Mouse (Mus musculus): ENCODE results near the gene Cirbp. TPM values are rescaled to one million over a fixed set of nuclear protein-coding genes. Genes with fewer than 3 reads are reported as not detected.

Cirbp gene
- polyA plus RNA-seq (2016; fragmentation: Nextera tagmentation; extraction: Ambion mirVana): 151 and 159 TPM in 2 replicates

DNA sequence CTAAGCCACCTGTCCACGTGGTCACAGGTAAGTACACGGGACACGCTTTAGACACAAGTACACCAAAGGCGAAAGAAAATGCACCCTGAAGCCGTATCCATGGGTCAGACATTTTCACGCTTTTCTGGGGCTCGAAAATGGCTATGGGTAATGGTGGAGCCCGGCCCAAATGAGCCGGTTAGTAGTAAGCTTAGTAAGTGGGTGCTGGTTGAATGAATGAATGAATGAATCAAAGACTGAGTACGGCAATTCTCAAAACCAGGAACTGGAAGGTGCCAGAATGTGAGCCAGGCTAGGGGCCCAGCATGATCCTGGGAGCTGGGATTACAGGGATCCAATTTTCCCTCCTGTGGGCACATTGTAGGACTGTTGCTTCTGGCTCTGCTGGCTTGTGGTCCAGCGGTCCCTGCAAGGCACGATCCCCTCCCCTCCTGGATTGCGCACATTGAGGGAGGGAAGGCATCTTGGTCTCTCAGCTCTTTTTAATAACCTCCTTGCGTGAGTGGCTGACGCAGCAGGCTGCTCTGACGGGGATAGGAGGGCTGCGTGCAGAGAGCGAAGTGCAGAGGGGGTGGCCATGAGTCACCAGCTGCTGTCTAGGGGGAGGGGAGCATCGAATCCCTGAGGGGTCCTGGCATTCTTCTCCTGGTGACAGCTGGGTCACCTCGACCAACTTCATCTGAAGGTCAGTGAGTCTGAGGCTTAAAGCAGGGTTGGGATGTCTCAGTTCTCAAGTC is at the start of gene Cirbp:
Gene Cirbp (plus strand): TSS at position 594 of the 737 bp plus-strand sequence.
- peak within 1 kb of the TSS; percentile 64 for H3K4me3 ChIP-seq
- H3K36me3 ChIP-seq: peaks cover 9% of the 10 kb centered on the region
- peak within 1 kb of the TSS; percentile 81 for H3K4me2 ChIP-seq (replicated peaks)
- H3K9ac ChIP-seq: peak within 1 kb of the TSS; percentile 42
- 16% methylated on average over 20 of the region's 20 CpGs for WGBS
- H3K27me3 ChIP-seq: no peaks in the 10 kb centered on the region
- peaks cover 58% of the 10 kb centered on the region for H3K4me1 ChIP-seq
- H3K27ac ChIP-seq: peak within 1 kb of the TSS; percentile 75
- no peaks in the 10 kb centered on the region for H3K9me3 ChIP-seq
- ATAC-seq (ENCODE audit: insufficient number of reproducible peaks, insufficient read depth, low FRiP score, low TSS enrichment): no peak

DNA sequence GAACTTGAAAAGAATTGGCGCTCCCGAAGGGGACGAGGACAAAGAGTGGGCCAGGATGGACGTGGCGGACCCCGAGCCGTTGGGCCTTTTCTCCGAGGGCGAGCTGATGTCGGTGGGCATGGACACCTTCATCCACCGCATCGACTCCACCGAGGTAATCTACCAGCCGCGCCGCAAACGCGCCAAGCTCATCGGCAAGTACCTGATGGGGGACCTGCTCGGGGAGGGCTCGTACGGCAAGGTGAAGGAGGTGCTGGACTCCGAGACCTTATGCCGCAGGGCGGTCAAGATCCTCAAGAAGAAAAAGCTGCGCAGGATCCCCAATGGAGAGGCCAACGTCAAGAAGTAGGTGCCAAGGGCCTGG is 49.2 kb upstream of the Cirbp start:
- H3K27ac ChIP-seq: peak overlapping the region; percentile 54
- WGBS: under 1% methylated on average over 27 of the region's 27 CpGs

DNA sequence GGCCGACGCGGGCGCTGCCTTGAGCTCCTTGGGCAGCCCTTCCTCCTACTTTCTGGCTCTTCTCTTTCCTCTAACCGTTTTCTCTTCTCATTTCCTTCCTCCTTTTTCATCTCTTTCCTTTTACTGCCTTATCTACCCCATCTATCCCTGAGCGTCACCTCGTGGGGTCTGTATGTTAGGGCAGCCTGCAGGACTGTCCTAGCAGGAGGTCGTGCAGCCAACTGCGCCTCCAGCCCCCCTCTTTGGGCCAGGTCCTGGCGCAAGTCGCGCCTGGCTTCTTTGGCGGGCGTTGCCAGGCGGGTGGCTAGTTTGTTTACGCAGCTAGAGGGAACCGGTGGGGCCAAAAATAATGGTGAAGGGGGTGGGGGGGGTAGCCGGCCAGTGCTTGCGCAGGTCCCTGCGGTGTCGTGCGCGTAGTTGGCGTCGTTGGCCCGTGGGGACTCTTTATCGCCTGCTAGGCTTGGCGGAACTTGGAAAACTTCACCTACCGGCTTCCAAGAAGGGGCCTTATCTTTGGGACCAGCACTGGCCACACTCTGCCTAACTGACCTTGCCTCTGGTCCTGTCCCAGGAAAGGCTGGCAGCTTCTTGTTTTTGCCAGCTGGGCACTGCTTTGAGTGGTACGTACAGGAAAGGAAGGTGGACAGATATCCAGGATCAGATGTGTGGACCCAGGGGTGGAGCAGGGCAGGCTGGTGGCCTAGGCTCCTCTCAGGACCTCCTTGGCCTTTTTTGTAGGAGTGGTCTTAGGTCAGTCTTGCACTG is 48.7 kb upstream of the Cirbp start:
- ATAC-seq (ENCODE audit: insufficient number of reproducible peaks, insufficient read depth, low FRiP score, low TSS enrichment): no peak
- H3K9me3 ChIP-seq: no peaks in the 10 kb centered on the region
- H3K36me3 ChIP-seq: peaks cover 41% of the 10 kb centered on the region
- WGBS: 4% methylated on average over 30 of the region's 30 CpGs
- peak overlapping the region; percentile 86 for H3K9ac ChIP-seq
- peak overlapping the region; percentile 54 for H3K27ac ChIP-seq
- H3K4me1 ChIP-seq: peaks cover 33% of the 10 kb centered on the region
- peak overlapping the region; percentile 92 for H3K4me2 ChIP-seq (replicated peaks)
- H3K27me3 ChIP-seq: no peaks in the 10 kb centered on the region
- H3K4me3 ChIP-seq: peak overlapping the region; percentile 67

More for the DNA sequence above, 49.2 kb upstream of the Cirbp start:
- H3K27me3 ChIP-seq: no peaks in the 10 kb centered on the region
- peak overlapping the region; percentile 92 for H3K4me2 ChIP-seq (replicated peaks)
- peak overlapping the region; percentile 86 for H3K9ac ChIP-seq
- ATAC-seq (ENCODE audit: insufficient number of reproducible peaks, insufficient read depth, low FRiP score, low TSS enrichment): no peak
- peak overlapping the region; percentile 67 for H3K4me3 ChIP-seq
- peaks cover 33% of the 10 kb centered on the region for H3K4me1 ChIP-seq
- H3K9me3 ChIP-seq: no peaks in the 10 kb centered on the region
- peaks cover 35% of the 10 kb centered on the region for H3K36me3 ChIP-seq

DNA sequence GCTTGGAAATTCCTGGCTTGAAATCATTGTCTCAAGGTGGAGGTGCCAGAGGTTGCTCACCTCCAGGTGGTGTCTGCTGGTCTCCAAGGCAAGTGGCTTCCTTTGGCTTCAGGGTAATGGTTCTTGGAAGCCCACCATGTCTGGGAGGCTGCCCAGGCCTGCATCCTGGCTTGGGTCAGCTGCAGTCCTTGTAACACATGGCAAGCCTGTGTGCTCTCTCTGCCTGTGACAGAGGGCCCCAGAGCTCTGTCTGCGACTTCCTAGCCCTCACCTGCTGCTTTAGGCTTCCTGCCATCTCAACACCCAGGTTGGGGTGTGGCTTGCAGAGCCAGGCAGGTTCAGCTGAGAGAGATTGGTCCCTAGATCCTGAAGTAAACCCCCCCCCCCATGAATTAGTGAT is 48.0 kb upstream of the Cirbp start:
- Histone ChIP-seq H3K27me3 (no peaks in the 10 kb centered on the region), H3K9me3 (no peaks in the 10 kb centered on the region), H3K4me3 (peak overlapping the region; percentile 67), H3K9ac (peak overlapping the region; percentile 86), H3K36me3 (peaks cover 42% of the 10 kb centered on the region), H3K27ac (no peak overlapping the region), H3K4me2 (replicated peaks) (peak overlapping the region; percentile 92), H3K4me1 (peaks cover 33% of the 10 kb centered on the region)
- 43% methylated on average over 1 of the region's 1 CpGs for WGBS
- ATAC-seq (ENCODE audit: insufficient number of reproducible peaks, insufficient read depth, low FRiP score, low TSS enrichment): no peak

DNA sequence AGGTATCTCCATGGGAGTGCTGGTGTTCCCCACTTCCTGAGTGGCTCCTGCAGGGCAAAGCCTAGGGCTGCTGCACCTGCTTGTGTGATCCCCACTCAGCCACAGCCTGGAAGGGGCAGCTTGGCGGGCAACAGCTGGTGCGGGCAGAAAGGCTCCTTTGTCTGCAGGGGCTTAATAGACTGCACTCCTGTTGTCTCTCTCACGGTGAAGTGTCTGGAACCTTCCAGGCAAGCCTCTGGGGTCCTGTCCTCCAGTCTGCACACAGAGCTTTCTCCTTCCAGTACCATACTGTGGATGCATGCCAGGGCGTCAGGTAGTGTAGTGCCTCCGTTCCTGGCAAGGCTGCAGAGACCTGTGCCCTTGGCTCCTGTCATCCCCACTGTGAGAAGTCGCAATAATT is 47.2 kb upstream of the Cirbp start:
- peak overlapping the region; percentile 32; the same call in 1 of the 2 replicates for H3K9ac ChIP-seq
- WGBS: 68% methylated on average over 6 of the region's 6 CpGs
- ATAC-seq (ENCODE audit: insufficient number of reproducible peaks, insufficient read depth, low FRiP score, low TSS enrichment): no peak
- peak overlapping the region; percentile 92 for H3K4me2 ChIP-seq (replicated peaks)
- peak overlapping the region; percentile 67 for H3K4me3 ChIP-seq
- H3K9me3 ChIP-seq: no peaks in the 10 kb centered on the region
- no peaks in the 10 kb centered on the region for H3K27me3 ChIP-seq
- H3K36me3 ChIP-seq: peaks cover 42% of the 10 kb centered on the region
- no peak overlapping the region for H3K27ac ChIP-seq
- peaks cover 33% of the 10 kb centered on the region for H3K4me1 ChIP-seq

DNA sequence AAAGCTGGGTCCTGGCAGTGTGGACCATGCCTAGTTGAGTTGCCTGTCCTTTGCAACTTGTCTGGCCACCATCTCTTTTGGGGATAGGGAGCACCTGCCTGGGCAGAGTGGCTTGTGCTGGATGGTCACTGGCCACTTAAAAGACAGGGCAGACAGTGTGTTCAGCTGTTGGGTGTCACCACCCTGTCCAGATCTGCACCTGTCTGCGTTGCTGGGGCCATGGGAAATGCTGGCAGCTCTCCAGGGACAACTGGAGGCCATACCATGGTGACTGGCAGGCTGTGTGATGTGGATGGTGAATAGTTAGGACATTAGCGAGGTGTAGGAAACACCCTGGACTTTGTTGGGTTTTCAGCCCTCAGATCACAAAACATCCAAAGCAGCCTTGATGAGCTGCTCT is 45.6 kb upstream of the Cirbp start:
- Histone ChIP-seq H3K4me3 (no peak overlapping the region), H3K36me3 (peaks cover 55% of the 10 kb centered on the region), H3K9ac (peak overlapping the region; percentile 26; the same call in 1 of the 2 replicates), H3K4me2 (replicated peaks) (no peak overlapping the region), H3K27me3 (no peaks in the 10 kb centered on the region), H3K9me3 (no peaks in the 10 kb centered on the region), H3K4me1 (peaks cover 30% of the 10 kb centered on the region), H3K27ac (no peak overlapping the region)
- 89% methylated on average over 2 of the region's 2 CpGs for WGBS
- no peak for ATAC-seq (ENCODE audit: insufficient number of reproducible peaks, insufficient read depth, low FRiP score, low TSS enrichment)

DNA sequence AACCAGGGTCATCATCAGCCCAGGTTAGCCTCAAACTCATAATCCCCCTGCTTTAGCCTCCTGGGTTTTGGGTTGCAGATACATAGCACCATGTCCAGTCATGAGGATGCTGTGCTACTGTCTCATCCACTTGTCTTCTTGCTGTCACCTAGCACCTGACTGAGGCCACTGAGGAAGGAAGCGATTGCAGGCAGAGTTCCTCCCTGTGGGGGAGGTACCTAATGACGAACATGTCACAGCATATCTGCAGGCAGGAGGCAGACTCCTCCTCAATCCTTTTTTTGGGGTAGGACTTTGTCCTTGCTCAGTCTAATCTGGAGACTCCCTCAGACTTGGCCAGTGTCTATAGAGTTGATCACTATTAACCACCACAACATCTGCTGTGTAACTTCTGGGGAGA is 44.1 kb upstream of the Cirbp start:
- Histone ChIP-seq H3K9ac (no peak overlapping the region), H3K27ac (no peak overlapping the region), H3K4me2 (replicated peaks) (no peak overlapping the region), H3K27me3 (no peaks in the 10 kb centered on the region), H3K9me3 (no peaks in the 10 kb centered on the region), H3K36me3 (peaks cover 70% of the 10 kb centered on the region), H3K4me3 (no peak overlapping the region), H3K4me1 (peaks cover 30% of the 10 kb centered on the region)
- 91% methylated on average over 2 of the region's 2 CpGs for WGBS
- no peak for ATAC-seq (ENCODE audit: insufficient number of reproducible peaks, insufficient read depth, low FRiP score, low TSS enrichment)

DNA sequence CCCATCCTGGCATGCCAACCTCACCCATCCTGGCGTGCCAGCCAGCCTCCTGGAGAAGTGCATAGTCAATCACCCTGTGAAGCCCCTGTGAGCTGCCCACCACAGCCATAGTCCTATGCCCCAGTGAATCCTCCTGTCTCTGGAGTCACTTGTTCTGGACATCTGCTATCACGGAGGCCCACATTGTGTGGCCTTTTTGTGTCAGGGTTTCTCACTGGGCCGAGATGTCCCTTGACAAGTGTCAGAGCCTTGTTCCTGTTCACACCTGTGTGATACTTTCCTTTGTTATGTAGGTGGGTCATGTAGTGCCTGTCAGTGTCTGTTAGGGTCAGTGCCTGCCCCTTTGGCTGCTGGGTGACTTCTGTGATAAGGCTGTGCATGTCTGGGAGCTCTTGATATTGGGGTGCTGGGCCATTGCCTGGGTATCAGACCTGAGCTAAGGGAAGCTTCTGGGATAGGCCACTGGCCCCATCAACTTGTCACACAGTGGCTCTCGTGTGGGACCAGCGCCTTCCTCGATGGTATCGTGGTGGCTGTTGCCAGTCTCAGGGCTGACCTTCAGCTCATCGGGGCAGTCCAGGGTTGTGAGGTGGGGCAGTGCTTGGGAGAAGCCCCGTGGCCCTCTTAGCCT is 41.7 kb upstream of the Cirbp start:
- no peak overlapping the region for H3K4me3 ChIP-seq
- H3K9ac ChIP-seq: no peak overlapping the region
- H3K36me3 ChIP-seq: peaks cover 82% of the 10 kb centered on the region
- no peaks in the 10 kb centered on the region for H3K27me3 ChIP-seq
- no peaks in the 10 kb centered on the region for H3K9me3 ChIP-seq
- no peak for ATAC-seq (ENCODE audit: insufficient number of reproducible peaks, insufficient read depth, low FRiP score, low TSS enrichment)
- 0 out of 2 replicates have a peak, but pooled peaks cover 7% of the 10 kb centered on the region for H3K4me1 ChIP-seq
- no peak overlapping the region for H3K27ac ChIP-seq
- 92% methylated on average over 9 of the region's 9 CpGs for WGBS
- H3K4me2 ChIP-seq (replicated peaks): no peak overlapping the region

DNA sequence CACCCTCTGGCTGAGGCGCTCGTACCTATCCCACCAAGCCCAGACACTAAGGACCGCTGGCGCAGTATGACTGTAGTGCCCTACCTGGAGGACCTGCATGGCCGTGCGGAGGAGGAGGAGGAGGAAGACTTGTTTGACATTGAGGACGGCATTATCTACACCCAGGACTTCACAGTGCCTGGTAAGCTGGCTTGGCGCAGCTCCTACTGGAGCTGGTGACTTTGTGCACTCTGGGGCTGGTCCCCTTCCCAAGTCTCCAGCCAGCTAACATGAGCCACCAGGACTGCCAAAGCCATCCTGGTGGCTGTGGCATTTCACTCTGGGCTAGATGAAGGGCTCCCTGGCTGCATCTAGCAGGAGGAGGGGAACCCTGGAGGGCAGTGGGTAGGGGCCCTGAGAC is 37.9 kb upstream of the Cirbp start:
- H3K27ac ChIP-seq: no peak overlapping the region
- WGBS: 90% methylated on average over 8 of the region's 8 CpGs
- H3K4me3 ChIP-seq: no peak overlapping the region
- H3K27me3 ChIP-seq: no peaks in the 10 kb centered on the region
- no peaks in the 10 kb centered on the region for H3K9me3 ChIP-seq
- H3K4me2 ChIP-seq (replicated peaks): no peak overlapping the region
- ATAC-seq (ENCODE audit: insufficient number of reproducible peaks, insufficient read depth, low FRiP score, low TSS enrichment): no peak
- H3K36me3 ChIP-seq: peaks cover 90% of the 10 kb centered on the region
- H3K9ac ChIP-seq: no peak overlapping the region
- peaks cover 15% of the 10 kb centered on the region for H3K4me1 ChIP-seq

DNA sequence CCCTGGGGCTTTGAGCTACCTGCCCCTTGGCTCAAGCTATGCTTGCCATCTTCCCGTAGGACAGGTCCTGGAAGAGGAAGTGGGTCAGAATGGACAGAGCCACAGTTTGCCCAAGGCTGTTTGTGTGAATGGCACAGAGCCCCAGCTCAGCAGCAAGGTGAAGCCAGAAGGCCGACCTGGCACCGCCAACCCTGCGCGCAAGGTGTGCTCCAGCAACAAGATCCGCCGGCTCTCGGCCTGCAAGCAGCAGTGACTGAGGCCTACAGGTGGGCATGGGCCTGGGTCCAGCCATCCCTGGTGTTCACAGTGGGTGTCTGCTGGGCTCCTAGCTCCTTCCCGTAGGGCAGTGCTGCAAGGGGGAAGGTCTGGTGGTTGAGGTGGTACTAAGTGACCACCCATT is 35.9 kb upstream of the Cirbp start:
- Histone ChIP-seq H3K36me3 (peaks cover 97% of the 10 kb centered on the region), H3K4me3 (no peak overlapping the region), H3K27ac (no peak overlapping the region), H3K9ac (no peak overlapping the region), H3K4me2 (replicated peaks) (no peak overlapping the region), H3K4me1 (peaks cover 15% of the 10 kb centered on the region), H3K27me3 (peaks cover 4% of the 10 kb centered on the region), H3K9me3 (no peaks in the 10 kb centered on the region)
- WGBS: 91% methylated on average over 9 of the region's 9 CpGs
- ATAC-seq (ENCODE audit: insufficient number of reproducible peaks, insufficient read depth, low FRiP score, low TSS enrichment): no peak

DNA sequence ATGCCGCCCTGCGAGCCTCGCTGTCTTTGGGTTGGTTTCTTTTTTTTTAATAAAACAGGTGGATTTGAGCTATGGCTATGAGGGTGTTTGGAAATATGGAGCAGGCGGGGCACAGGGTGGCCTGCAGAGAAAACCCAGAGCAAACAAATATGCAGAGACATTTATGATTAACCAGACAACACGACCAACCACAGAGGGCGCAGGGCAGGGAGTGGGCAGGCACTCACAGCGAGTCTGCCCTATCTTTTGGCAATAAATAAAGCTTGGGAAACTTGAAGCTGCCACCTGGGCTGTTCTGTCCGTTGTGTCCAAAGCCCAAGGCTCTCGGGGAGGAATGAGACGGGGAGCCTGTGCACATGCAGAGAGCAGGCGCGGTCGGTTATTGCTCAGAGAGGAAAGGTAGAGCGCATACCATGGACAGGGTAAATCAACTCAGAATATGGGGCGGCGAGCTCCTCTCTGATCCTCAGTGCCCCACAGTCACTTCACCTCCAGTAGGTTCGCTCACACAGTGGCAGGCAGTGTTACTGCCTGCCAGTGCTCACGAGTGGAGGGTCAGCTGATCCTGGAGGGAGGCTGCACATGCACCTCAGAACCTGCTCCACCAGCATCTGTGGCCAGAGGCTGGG is 35.3 kb upstream of the Cirbp start:
- Histone ChIP-seq H3K4me2 (replicated peaks) (no peak overlapping the region), H3K4me3 (no peak overlapping the region), H3K27ac (0 out of 2 replicates have a peak overlapping the region, but pooled peaks have one; percentile 23), H3K9ac (no peak overlapping the region), H3K4me1 (peaks cover 15% of the 10 kb centered on the region), H3K36me3 (peaks cover 91% of the 10 kb centered on the region), H3K27me3 (peaks cover 10% of the 10 kb centered on the region), H3K9me3 (no peaks in the 10 kb centered on the region)
- 84% methylated on average over 18 of the region's 18 CpGs for WGBS
- no peak for ATAC-seq (ENCODE audit: insufficient number of reproducible peaks, insufficient read depth, low FRiP score, low TSS enrichment)
